Mouse (Mus musculus): ENCODE results near the gene Tns1.

- TF ChIP-seq CTCF (IDR thresholded peaks at IDR 0.05; ENCODE audit: control insufficient read depth, insufficient read depth, insufficient read length): no peak
- no peak for TF ChIP-seq CEBPB (IDR thresholded peaks at IDR 0.05; ENCODE audit: low read depth)
- no peak for TF ChIP-seq FOSL1 (IDR thresholded peaks at IDR 0.05; ENCODE audit: insufficient read depth, low read length, poor library complexity, severe bottlenecking)
- TF ChIP-seq MAX (IDR thresholded peaks at IDR 0.05): no peak
These were observed 201.1 kb downstream of the Tns1 start for GRCm38 (mm10) chr1:73923185-73923584.

All from C2C12 (cell line).